Mouse (Mus musculus) kidney, adult 2 months (tissue): ENCODE results near the gene Gstm2. TPM values are rescaled to one million over a fixed set of nuclear protein-coding genes. Genes with fewer than 3 reads are reported as not detected.
A peak's percentile ranks its signal among the peaks of the same experiment; 100 is the strongest.

Experiments
- DNase-seq: peaks from one replicate; pipeline ENCODE4 v3.0.0; 2021
- H3K27ac ChIP-seq: fragments of 200-500 bp; 2 replicates; pipeline ENCODE4 v1.5.1; 2012; ENCODE audit warnings: low read depth, low read length, control low read depth, inconsistent platforms; ENCODE audit not compliant: insufficient read depth
- H3K27me3 ChIP-seq: fragments of 200-500 bp; replicated peaks from 2 replicates; pipeline ENCODE4 v1.6.1; 2012; ENCODE audit warnings: mild to moderate bottlenecking, moderate library complexity, low read length, inconsistent platforms; ENCODE audit not compliant: control insufficient read depth, insufficient read depth
- H3K36me3 ChIP-seq: fragments of 200-500 bp; 2 replicates; pipeline ENCODE4 v1.6.1; 2012; ENCODE audit warnings: mild to moderate bottlenecking, moderate library complexity, low read length, inconsistent platforms; ENCODE audit not compliant: control insufficient read depth, insufficient read depth
- H3K4me1 ChIP-seq: fragments of 200-500 bp; 2 replicates; pipeline ENCODE4 v1.6.1; 2011; ENCODE audit warnings: low read length; ENCODE audit not compliant: control insufficient read depth, insufficient read depth
- H3K4me3 ChIP-seq: fragments of 200-500 bp; 2 replicates; pipeline ENCODE4 v1.5.1; 2011; ENCODE audit warnings: mild to moderate bottlenecking, low read depth, low read length, control low read depth; ENCODE audit not compliant: insufficient read depth
- CTCF ChIP-seq: fragments of 200-500 bp; conservative IDR thresholded peaks from 2 replicates; pipeline ENCODE4 v1.5.1; 2011; ENCODE audit warnings: low read depth, mild to moderate bottlenecking, control low read depth, low read length, moderate library complexity, mixed read lengths; ENCODE audit not compliant: insufficient read depth, insufficient read length
- POLR2A ChIP-seq: fragments of 200-500 bp; IDR thresholded peaks from one replicate; pipeline ENCODE4 v1.6.1; 2011; ENCODE audit warnings: low read depth, low read length, control low read depth
- WGBS: fragments of 180-500 bp; shearing (Covaris S2); methylation state at CpG from one replicate; pipeline ENCODE4 v1.1.7; 2018; 5-methylcytosine and 5-hydroxymethylcytosine counted together
- polyA plus RNA-seq: library from polyadenylated mRNA; depleted of rRNA; stranded (reverse); fragments of >200 nt; gene quantifications from 2 replicates; pipeline ENCODE4 v1.2.3, GENCODE M21; 2012; rRNA removed

Gstm2 gene
- 190 and 212 TPM in 2 replicates for polyA plus RNA-seq

GRCm38 (mm10) chr3:107986041-107986562 lies at the start of gene Gstm2:
Gene Gstm2 (minus strand): TSS chr3:107986453.
- peak; percentile 86 for DNase-seq
- WGBS = 39% methylated on average over 8 of the region's 8 CpGs
- no peaks in the 10 kb centered on the region for H3K36me3 ChIP-seq
- no peaks in the 10 kb centered on the region; the same call in 1 of the 2 replicates for H3K4me1 ChIP-seq
- no peaks in the 10 kb centered on the region for H3K27me3 ChIP-seq
- peak within 1 kb of the TSS; percentile 41 for H3K4me3 ChIP-seq
- no peak for TF ChIP-seq POLR2A
- no peak for TF ChIP-seq CTCF
- H3K27ac ChIP-seq = peak within 1 kb of the TSS; percentile 13

GRCm38 (mm10) chr3:108033156-108033555 lies 46.9 kb upstream of the Gstm2 start:
- 36% methylated on average over 5 of the region's 5 CpGs for WGBS
- TF ChIP-seq CTCF = no peak
- TF ChIP-seq POLR2A = no peak
- Histone ChIP-seq H3K36me3 (no peaks in the 10 kb centered on the region), H3K4me3 (no peak overlapping the region), H3K27ac (no peak overlapping the region), H3K27me3 (no peaks in the 10 kb centered on the region), H3K4me1 (peaks cover 4% of the 10 kb centered on the region; the same call in 1 of the 2 replicates)
- DNase-seq = peak; percentile 56

GRCm38 (mm10) chr3:108032113-108032512 lies 45.9 kb upstream of the Gstm2 start:
- DNase-seq = peak; percentile 43
- Histone ChIP-seq H3K4me1 (peaks cover 7% of the 10 kb centered on the region; the same call in 1 of the 2 replicates), H3K36me3 (no peaks in the 10 kb centered on the region)

GRCm38 (mm10) chr3:108028641-108029365 lies 42.5 kb upstream of the Gstm2 start:
- no peak for TF ChIP-seq CTCF
- TF ChIP-seq POLR2A = no peak
- 71% methylated on average over 4 of the region's 4 CpGs for WGBS
- Histone ChIP-seq H3K27ac (peak overlapping the region; percentile 21), H3K4me1 (peaks cover 7% of the 10 kb centered on the region; the same call in 1 of the 2 replicates), H3K36me3 (no peaks in the 10 kb centered on the region), H3K4me3 (no peak overlapping the region), H3K27me3 (no peaks in the 10 kb centered on the region)
- peak; percentile 73 for DNase-seq

More at GRCm38 (mm10) chr3:108032113-108032512, 45.9 kb upstream of the Gstm2 start:
- Histone ChIP-seq H3K4me3 (no peak overlapping the region), H3K27ac (no peak overlapping the region), H3K27me3 (no peaks in the 10 kb centered on the region)
- TF ChIP-seq CTCF (no peak), POLR2A (no peak)

- no peak overlapping the region for H3K27ac ChIP-seq
- no peaks in the 10 kb centered on the region for H3K27me3 ChIP-seq
- TF ChIP-seq CTCF (no peak), POLR2A (no peak)
- peaks cover 7% of the 10 kb centered on the region; the same call in 1 of the 2 replicates for H3K4me1 ChIP-seq
- 88% methylated on average over 1 of the region's 1 CpGs for WGBS
- H3K4me3 ChIP-seq = no peak overlapping the region
- no peak for DNase-seq
- H3K36me3 ChIP-seq = no peaks in the 10 kb centered on the region
Measured at GRCm38 (mm10) chr3:108026597-108026996, 40.3 kb upstream of the Gstm2 start.

- TF ChIP-seq CTCF (no peak), POLR2A (no peak)
- WGBS = 82% methylated on average over 5 of the region's 5 CpGs
- Histone ChIP-seq H3K27me3 (no peaks in the 10 kb centered on the region), H3K27ac (no peak overlapping the region), H3K4me1 (peaks cover 7% of the 10 kb centered on the region; the same call in 1 of the 2 replicates), H3K4me3 (no peak overlapping the region), H3K36me3 (no peaks in the 10 kb centered on the region)
- no peak for DNase-seq
Measured at GRCm38 (mm10) chr3:108026049-108026448, 39.8 kb upstream of the Gstm2 start.

- peak; percentile 47 for DNase-seq
- Histone ChIP-seq H3K27ac (no peak overlapping the region), H3K36me3 (no peaks in the 10 kb centered on the region), H3K4me3 (no peak overlapping the region), H3K27me3 (no peaks in the 10 kb centered on the region), H3K4me1 (peaks cover 7% of the 10 kb centered on the region; the same call in 1 of the 2 replicates)
- 38% methylated on average over 4 of the region's 4 CpGs for WGBS
- no peak for TF ChIP-seq POLR2A
- no peak for TF ChIP-seq CTCF
Measured at GRCm38 (mm10) chr3:108025318-108025717, 39.1 kb upstream of the Gstm2 start.
